Mouse (Mus musculus) layer of hippocampus, adult 8-10 months (tissue): ENCODE data around the gene Itpr1. TPM values are rescaled to one million over a fixed set of nuclear protein-coding genes. Genes with fewer than 3 reads are reported as not detected.

Experiments
- DNase-seq, 2 experiments: peaks; one replicate each; pipeline ENCODE4 v3.0.0; 2022; ENCODE audit warnings: low spot score in 2 of 2
- total RNA-seq, 4 experiments: library from RNA; stranded (reverse); gene quantifications; 2 replicates each; pipeline ENCODE4 v1.2.4; 2022

Itpr1 gene
- total RNA-seq, 4 experiments from 2014 or later = 277 to 326 (median 299) TPM

- DNase-seq = no peak
Measured at GRCm38 (mm10) chr6:108507337-108507736, 294.4 kb downstream of the Itpr1 start.

GRCm38 (mm10) chr6:108509320-108509719 lies 296.4 kb downstream of the Itpr1 start:
- DNase-seq = no peak

- no peak for DNase-seq
Measured at GRCm38 (mm10) chr6:108510101-108510500, 297.2 kb downstream of the Itpr1 start.

GRCm38 (mm10) chr6:108512097-108512496 lies 299.2 kb downstream of the Itpr1 start:
- DNase-seq = no peak

GRCm38 (mm10) chr6:108512994-108513393 lies 300.1 kb downstream of the Itpr1 start:
- no peak for DNase-seq

GRCm38 (mm10) chr6:108516248-108516647 lies 303.4 kb downstream of the Itpr1 start:
- no peak for DNase-seq

- no peak for DNase-seq
Measured at GRCm38 (mm10) chr6:108517241-108517981, 304.5 kb downstream of the Itpr1 start.

- no peak for DNase-seq
Measured at GRCm38 (mm10) chr6:108517986-108518385, 305.1 kb downstream of the Itpr1 start.

GRCm38 (mm10) chr6:108518552-108518951 lies 305.7 kb downstream of the Itpr1 start:
- no peak for DNase-seq

GRCm38 (mm10) chr6:108519327-108519726 lies 306.4 kb downstream of the Itpr1 start:
- no peak for DNase-seq

- no peak for DNase-seq
Measured at GRCm38 (mm10) chr6:108523956-108524616, 311.2 kb downstream of the Itpr1 start.

- DNase-seq = no peak
Measured at GRCm38 (mm10) chr6:108524617-108525010, 311.7 kb downstream of the Itpr1 start.

- no peak for DNase-seq
Measured at GRCm38 (mm10) chr6:108527560-108527959, 314.7 kb downstream of the Itpr1 start.

- no peak for DNase-seq
Measured at GRCm38 (mm10) chr6:108527993-108528392, 315.1 kb downstream of the Itpr1 start.

- DNase-seq = no peak
Measured at GRCm38 (mm10) chr6:108529150-108529549, 316.3 kb downstream of the Itpr1 start.

- no peak for DNase-seq
Measured at GRCm38 (mm10) chr6:108530781-108531323, 318.0 kb downstream of the Itpr1 start.

- DNase-seq = no peak
Measured at GRCm38 (mm10) chr6:108531324-108532311, 318.7 kb downstream of the Itpr1 start.

- DNase-seq = no peak
Measured at GRCm38 (mm10) chr6:108532486-108533179, 319.7 kb downstream of the Itpr1 start.

- no peak for DNase-seq
Measured at GRCm38 (mm10) chr6:108534139-108534538, 321.2 kb downstream of the Itpr1 start.

GRCm38 (mm10) chr6:108534596-108534995 lies 321.7 kb downstream of the Itpr1 start:
- no peak for DNase-seq

GRCm38 (mm10) chr6:108535309-108535708 lies 322.4 kb downstream of the Itpr1 start:
- DNase-seq = no peak
